ENCODE assay signal across 10 mouse cellular contexts in the genomic region with DNA sequence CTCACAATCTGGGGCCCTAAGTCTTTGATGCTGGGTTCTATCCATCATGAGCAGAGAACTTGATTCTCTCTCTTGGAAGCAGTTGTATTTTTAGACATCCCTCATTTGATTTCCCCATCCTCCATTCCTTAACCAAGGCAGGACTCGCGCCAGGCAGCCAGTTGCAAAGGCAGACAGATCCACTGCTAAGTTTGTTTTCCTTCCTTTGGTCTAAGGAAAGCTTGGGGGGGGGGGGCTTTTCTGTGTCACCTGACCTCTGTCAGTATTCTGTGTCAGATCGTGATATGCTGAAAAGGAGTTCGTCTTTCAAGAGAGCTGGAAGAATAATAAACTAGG. TPM values are rescaled to one million over a fixed set of nuclear protein-coding genes. Genes with fewer than 3 reads are reported as not detected.
DNase-seq lines count a peak whose midpoint lies in the region; ATAC-seq and TF ChIP-seq lines count a peak whose summit lies in the region.
"Had no signal": no experiment of that assay in that cellular context is flagged by ENCODE, and none has a peak within 500 bp of the region (broad histone marks: within the 10 kb centered on the region; RNA-seq: fewer than 3 reads in every experiment).

No protein-coding gene starts in this region.

- peak; percentile 14 for DNase-seq in gastrocnemius, postnatal 10 days
- no peak for DNase-seq in gastrocnemius, postnatal 36 days
- DNase-seq in lung, postnatal 25 days (ENCODE audit: low spot score): no peak
- DNase-seq in cerebellum, postnatal 25 days: no peak
- DNase-seq in layer of hippocampus, adult 9-10 months (ENCODE audit: low spot score): no peak
- DNase-seq: cerebellum, adult 11 months had no signal

- peaks cover 73% of the 10 kb centered on the region for H3K27me3 ChIP-seq in lung, embryonic 15.5 days
- peaks cover 60% of the 10 kb centered on the region for H3K27me3 ChIP-seq in intestine, postnatal 0 days (replicated peaks; ENCODE audit: control insufficient read depth, insufficient read depth, low read length)
- H3K27me3 ChIP-seq in stomach, embryonic 14.5 days (ENCODE audit: control insufficient read depth, insufficient read depth, low read length): peaks cover 37% of the 10 kb centered on the region

- H3K9ac ChIP-seq in lung, embryonic 15.5 days: no peak overlapping the region
- no peak overlapping the region for H3K9ac ChIP-seq in intestine, postnatal 0 days (ENCODE audit: low read depth, low read length)
- H3K9ac ChIP-seq in stomach, embryonic 14.5 days (replicated peaks; ENCODE audit: low read depth, low read length): 0 out of 2 replicates have a peak overlapping the region, but pooled peaks have one; percentile 14

- peaks cover 34% of the 10 kb centered on the region for H3K4me1 ChIP-seq in lung, embryonic 15.5 days
- H3K4me1 ChIP-seq in intestine, postnatal 0 days (replicated peaks; ENCODE audit: control insufficient read depth, insufficient read depth, low read length): 0 out of 2 replicates have a peak, but pooled peaks cover 3% of the 10 kb centered on the region
- H3K4me1 ChIP-seq in stomach, embryonic 14.5 days (ENCODE audit: control insufficient read depth, insufficient read depth, low read length): peaks cover 12% of the 10 kb centered on the region; the same call in 1 of the 2 replicates

- TF ChIP-seq CTCF in intestine, postnatal 0 days (IDR thresholded peaks at IDR 0.05; ENCODE audit: low read depth): no peak

- no peak overlapping the region for H3K27ac ChIP-seq in lung, embryonic 15.5 days
- H3K27ac ChIP-seq in intestine, postnatal 0 days (ENCODE audit: low read depth, low read length): no peak overlapping the region
- H3K27ac ChIP-seq in stomach, embryonic 14.5 days (ENCODE audit: low read length): no peak overlapping the region

- WGBS in lung, embryonic 15.5 days: 10% methylated on average over 4 of the region's 4 CpGs
- 25% methylated on average over 4 of the region's 4 CpGs for WGBS in intestine, postnatal 0 days
- 11% methylated on average over 4 of the region's 4 CpGs for WGBS in stomach, embryonic 14.5 days

- ATAC-seq in lung, embryonic 15.5 days (ENCODE audit: borderline replicate concordance, extremely low read depth, low FRiP score, low TSS enrichment): no peak
- ATAC-seq in intestine, postnatal 0 days: no peak
- no peak for ATAC-seq in stomach, embryonic 14.5 days (ENCODE audit: insufficient number of reproducible peaks, insufficient read depth, low FRiP score, low read depth)
- ATAC-seq: inflammation-experienced regulatory T-cells, adult 6 months had no signal

- no peaks in the 10 kb centered on the region for H3K9me3 ChIP-seq in lung, embryonic 15.5 days
- no peaks in the 10 kb centered on the region for H3K9me3 ChIP-seq in intestine, postnatal 0 days (ENCODE audit: control insufficient read depth)
- H3K9me3 ChIP-seq in stomach, embryonic 14.5 days (ENCODE audit: control insufficient read depth, low read depth, low read length): no peaks in the 10 kb centered on the region

- H3K4me2 ChIP-seq in lung, embryonic 15.5 days: peak overlapping the region; percentile 89
- peak overlapping the region; percentile 72 for H3K4me2 ChIP-seq in intestine, postnatal 0 days (replicated peaks; ENCODE audit: low read depth)
- peak overlapping the region; percentile 87 for H3K4me2 ChIP-seq in stomach, embryonic 14.5 days (replicated peaks; ENCODE audit: low read depth, low read length)

- peak overlapping the region; percentile 47 for H3K4me3 ChIP-seq in lung, embryonic 15.5 days
- H3K4me3 ChIP-seq in intestine, postnatal 0 days (ENCODE audit: low read depth, low read length): peak overlapping the region; percentile 43; the same call in 1 of the 2 replicates
- H3K4me3 ChIP-seq in stomach, embryonic 14.5 days (ENCODE audit: low read depth, low read length): peak overlapping the region; percentile 49

- no peaks in the 10 kb centered on the region for H3K36me3 ChIP-seq in lung, embryonic 15.5 days
- no peaks in the 10 kb centered on the region for H3K36me3 ChIP-seq in intestine, postnatal 0 days (ENCODE audit: control insufficient read depth, insufficient read depth)
- H3K36me3 ChIP-seq in stomach, embryonic 14.5 days (ENCODE audit: control insufficient read depth, insufficient read depth, low read length): no peaks in the 10 kb centered on the region

- intact Hi-C loops in gastrocnemius, postnatal 36 days (cut with DNase I): no loop called here

RNA-seq across cellular contexts. Expression of a gene that starts 11.4 kb away (rescaled TPM):
- total RNA-seq in gastrocnemius, postnatal 10 days (2021): 1 to 10 TPM in 1 of 2 experiments, under 1 TPM in 1; 0.42 to 1.2 TPM
- under 1 TPM; 0.20 to 0.28 TPM for total RNA-seq in gastrocnemius, postnatal 36 days (2021)
- 0.35 and 0.45 TPM in 2 replicates for polyA plus RNA-seq in lung, embryonic 15.5 days (2015; fragmentation: Nextera tagmentation; extraction: Ambion mirVana)
- 0.10 and 0.25 TPM in 2 replicates for polyA plus RNA-seq in intestine, postnatal 0 days (2015; fragmentation: Nextera tagmentation; extraction: Ambion mirVana)
- polyA plus RNA-seq in stomach, embryonic 14.5 days (2014; fragmentation: Nextera tagmentation; extraction: Ambion mirVana): 0.46 and 0.67 TPM in 2 replicates
- polyA plus RNA-seq: inflammation-experienced regulatory T-cells, adult 6 months had no signal
